Mouse (Mus musculus) granulocyte monocyte progenitor cell, adult 5-6 weeks (primary cell): ENCODE results near the gene Dok7. TPM values are rescaled to one million over a fixed set of nuclear protein-coding genes. Genes with fewer than 3 reads are reported as not detected.

Source experiments
- ATAC-seq: replicated peaks from 2 replicates; pipeline ENCODE4 v1.8.0; 2016; ENCODE audit warnings: mild to moderate bottlenecking, moderate TSS enrichment, inconsistent platforms; ENCODE audit not compliant: poor library complexity, severe bottlenecking
- total RNA-seq, 2 experiments: library from RNA; stranded (forward) in 1 of 2; stranded (reverse) in 1 of 2; fragments of 200-712, 200-1000 nt in 1 of 2; fragments of >200 nt in 1 of 2; fragmentation: Nextera tagmentation in 1 of 2; gene quantifications; 2 replicates each; pipeline ENCODE4 v1.2.3; 2014 to 2017

The Dok7 gene
- total RNA-seq, 2 experiments from 2014 or later, result not detected

GRCm38 (mm10) chr5:35104960-35105921 is 48.7 kb downstream of the Dok7 start, which contains the start of gene Lrpap1:
Gene Lrpap1, minus strand, starts transcription at chr5:35105766.
- ATAC-seq, result peak; percentile 63

DNA sequence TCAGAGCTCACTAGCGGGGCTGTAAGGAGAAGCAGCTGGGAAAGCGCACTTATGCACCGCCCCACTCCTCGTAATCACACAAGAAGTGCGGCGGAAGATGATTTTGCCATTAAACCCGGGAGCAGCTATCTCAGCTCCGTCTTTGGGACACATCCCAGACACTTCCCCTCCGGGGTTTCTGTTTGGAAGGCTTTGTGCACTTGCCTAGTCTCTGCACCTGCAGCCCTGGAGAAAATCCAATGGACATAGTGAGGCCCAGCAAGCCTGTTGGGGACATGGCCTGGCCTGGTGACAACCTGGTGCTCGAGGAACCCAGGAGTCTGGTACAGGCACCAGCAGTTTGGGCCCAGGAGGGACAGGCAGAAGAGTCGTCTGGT is 49.3 kb downstream of the Dok7 start:
- ATAC-seq, result no peak

DNA sequence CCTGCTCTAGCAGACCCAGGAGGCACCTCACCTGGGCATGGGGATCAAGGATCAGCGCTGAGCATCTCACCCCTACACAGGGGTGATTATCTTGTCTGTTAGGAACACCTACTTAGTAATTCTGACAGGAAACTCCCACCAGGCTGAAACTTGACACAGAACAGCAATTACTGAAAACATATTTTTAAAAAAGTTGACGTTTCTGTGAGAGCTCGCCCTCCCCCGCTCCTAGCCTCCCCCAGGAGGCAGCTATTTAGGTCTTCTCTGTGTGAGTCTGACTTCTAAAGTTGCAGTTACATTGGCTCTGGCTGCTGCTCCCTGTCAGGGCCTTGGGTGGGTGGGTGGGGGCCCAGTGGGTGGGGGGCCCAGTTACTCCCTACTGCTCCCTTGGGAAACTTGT is 55.9 kb downstream of the Dok7 start:
- ATAC-seq, result no peak

DNA sequence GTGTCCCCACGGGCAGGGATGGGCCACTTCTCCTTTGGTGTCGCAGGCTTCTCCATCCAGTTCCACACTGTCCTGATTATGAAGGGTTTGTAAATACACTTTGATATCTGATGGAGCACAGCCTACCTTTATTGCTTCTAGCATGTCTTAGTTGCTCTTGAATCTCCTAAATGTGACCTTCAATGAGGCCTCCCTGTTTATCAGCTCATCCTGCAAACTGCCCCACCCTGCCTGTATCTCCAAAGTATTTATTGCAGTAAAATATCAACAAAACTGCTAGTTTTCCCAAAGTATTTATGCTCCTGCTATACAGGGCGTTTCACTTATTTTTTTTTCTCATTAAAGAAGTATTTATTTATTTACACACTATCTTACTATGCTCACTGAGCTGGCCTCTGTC is 59.4 kb downstream of the Dok7 start:
- ATAC-seq, result no peak

DNA sequence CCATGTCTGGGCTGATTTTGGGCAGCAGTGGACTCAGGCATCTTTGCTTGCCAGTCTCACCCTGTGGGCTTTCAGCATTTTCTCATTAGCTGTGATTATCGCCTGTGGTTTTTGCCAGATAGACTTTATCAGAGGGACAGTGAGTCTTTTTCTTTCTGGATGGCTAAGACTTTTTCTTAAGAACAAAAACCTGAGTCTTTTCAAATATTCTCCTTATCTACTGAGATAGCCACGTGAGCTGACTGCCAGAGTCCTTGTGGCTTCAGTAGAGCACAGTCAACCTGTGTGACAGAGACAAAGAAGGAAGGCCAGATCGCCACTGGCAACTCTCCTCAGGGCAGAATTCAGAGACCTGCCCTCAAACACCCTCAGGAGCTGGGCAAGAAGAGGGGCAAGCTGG is 61.1 kb downstream of the Dok7 start:
- ATAC-seq, result no peak

- ATAC-seq, result no peak
Measured at GRCm38 (mm10) chr5:35118418-35118817, 61.9 kb downstream of the Dok7 start.

- ATAC-seq, result no peak
Measured at GRCm38 (mm10) chr5:35120024-35120423, 63.5 kb downstream of the Dok7 start.

DNA sequence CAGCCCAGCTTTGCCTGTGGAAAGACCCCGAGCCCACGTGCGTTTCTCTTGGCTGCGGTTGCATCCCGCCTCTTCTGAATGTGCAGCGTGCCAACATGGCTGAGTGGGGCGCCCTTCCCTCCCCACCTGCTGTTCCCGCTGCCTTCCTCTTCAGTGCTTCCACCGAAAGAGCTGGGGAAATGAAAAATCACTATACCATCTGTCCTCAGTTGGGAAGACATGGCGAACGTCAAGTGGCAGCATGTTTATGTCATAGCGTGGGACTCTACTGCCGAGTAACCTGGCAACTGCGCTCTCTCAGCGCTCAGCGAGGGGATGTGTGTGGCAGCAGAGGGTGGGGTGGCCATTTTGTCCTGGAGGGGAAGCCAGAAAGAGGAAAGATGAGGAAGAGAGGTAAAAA is 72.6 kb downstream of the Dok7 start:
- no peak for ATAC-seq

DNA sequence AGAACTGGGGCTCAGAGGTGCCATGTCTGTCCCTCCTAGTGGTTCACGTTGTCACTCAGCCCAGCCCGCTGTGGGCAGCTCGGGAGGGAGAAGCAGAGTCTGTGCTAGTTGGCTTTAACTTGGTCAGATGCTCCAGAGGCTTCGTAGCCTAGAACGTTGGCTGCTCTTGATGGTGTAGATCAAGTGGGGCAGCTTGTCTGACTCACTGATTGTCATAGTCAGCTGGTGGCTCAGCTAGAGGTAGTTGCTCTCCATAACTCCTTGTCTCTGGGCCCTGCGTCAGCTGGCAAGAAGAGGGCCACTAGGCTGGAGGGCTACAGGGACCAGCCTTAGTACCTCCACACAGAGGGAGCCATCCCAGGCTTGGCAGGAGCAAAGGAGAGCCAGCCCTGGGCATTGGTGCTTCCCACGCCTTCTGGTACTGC is 73.2 kb downstream of the Dok7 start:
- no peak for ATAC-seq

DNA sequence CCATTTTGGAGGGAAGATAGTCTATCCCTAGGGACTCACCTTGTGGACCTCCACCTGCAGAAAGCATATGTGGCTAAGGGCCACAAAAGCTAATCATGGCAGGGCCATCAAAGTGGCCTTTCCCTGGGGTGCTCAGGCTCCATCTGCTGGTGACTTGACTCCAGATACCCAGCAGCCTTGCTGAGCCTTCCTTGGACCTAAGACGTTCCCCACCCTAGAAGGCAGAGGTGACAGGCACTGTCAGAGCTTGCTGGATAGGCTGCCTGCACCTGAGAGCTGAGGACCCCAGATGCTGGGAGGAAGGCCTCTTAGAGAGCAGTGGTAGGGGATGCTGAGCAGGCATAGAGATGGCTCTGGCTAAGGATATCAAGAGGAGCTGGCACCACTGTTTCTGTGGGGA is 74.7 kb downstream of the Dok7 start:
- ATAC-seq, result no peak

DNA sequence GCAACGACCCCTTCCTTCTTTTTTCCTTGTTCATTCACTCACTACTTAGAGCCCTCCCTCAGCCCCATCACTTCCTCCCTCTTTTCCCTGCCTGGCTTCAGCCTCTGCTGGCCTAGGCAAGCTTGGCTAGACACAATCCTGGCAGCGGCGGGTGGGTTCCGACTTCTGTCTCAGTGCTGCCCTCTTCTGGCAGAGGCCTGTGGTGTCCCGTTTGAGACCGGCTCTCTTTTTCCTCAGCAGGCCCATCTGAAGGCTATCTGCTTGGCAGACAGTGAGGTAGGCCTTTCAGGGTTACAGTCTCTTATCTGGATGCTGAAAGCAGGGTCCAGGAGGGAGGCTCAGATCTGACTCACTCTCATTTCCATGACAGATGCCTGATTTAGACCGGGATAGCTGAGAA is 75.2 kb downstream of the Dok7 start:
- ATAC-seq, result peak; percentile 91

DNA sequence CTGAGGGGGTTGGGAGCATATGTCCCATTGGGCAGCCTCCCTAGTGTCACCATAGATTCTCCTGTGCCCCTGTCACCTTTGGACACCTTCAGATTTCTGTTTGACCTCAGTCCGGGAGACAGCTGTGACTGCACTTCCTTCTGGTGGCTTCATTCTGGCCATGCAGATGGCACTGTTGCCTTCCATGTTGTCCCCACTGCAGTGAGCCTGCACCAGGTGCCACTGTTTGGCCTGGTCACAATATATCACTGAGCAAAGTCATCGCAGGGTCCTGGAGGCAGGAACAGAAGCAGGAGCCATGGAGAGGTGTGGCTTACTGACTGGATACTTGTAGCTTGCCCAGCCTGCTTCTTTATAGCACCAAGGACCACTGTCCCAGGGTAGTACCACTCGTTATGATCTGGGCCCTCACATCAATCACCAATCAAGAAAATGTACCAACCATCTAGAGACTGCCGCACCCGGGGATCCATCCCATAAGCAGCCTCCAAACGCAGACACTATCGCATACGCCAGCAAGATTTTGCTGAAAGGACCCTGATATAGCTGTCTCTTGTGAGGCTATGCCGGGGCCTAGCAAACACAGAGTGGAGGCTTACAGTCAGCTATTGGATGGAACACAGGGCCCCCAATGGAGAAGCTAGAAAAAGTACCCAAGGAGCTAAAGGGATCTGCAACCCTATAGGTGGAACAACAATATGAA is 75.9 kb downstream of the Dok7 start:
- ATAC-seq, result no peak

DNA sequence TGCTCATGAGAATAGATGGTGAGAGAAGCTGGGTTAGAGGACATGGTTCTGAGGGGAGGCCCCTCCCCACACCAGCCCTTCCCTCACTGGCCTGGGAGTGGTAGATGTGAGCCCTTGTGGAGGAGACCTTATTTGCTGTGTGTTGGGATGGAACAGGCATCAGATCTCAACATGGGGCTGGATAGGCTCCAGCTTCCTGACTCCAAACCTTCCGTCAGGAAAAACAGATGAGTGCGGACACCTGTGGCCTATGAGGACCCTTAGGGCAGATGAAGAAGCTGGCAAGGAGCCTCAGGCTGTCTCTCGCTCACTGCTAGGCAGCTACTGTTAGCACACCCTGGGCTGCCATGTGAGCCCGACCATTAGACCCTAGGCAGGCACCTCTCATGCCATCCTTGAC is 76.9 kb downstream of the Dok7 start:
- no peak for ATAC-seq

GRCm38 (mm10) chr5:35134286-35134685 is 77.7 kb downstream of the Dok7 start:
- no peak for ATAC-seq

DNA sequence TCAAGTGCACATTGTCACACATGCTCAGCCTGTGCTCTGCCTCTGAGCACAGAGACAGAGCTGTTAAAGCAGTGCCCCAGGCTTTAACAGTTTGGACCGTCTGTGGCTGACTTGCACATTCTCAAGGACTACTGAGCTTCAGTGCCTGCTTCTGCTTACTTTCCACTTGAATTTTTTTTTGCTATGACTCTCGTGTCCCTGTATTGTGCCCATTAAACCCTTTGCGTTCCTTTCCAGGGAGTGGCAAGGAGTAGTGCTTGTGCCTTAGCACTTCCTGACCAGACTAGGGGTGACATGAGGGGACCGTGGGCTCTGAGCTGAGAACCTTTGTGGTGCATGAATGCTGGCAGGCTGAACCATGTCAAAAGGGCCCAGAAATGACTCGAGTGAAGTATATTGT is 79.3 kb downstream of the Dok7 start:
- no peak for ATAC-seq

Other genes with a start within 250 kb of the Dok7 start
- 0.96 and 1.6 TPM in 2 replicates for gene Msantd1, start 148.8 kb upstream of the Dok7 start, total RNA-seq (2014; fragmentation: Nextera tagmentation)
- gene Msantd1, start 148.8 kb upstream of the Dok7 start, total RNA-seq (2017), result 0.30 TPM in 1 of 2 replicates, not detected in the other
- gene Rgs12, start 107.3 kb upstream of the Dok7 start, total RNA-seq (2014; fragmentation: Nextera tagmentation), result 19.6 and 20.9 TPM in 2 replicates
- gene Rgs12, start 107.3 kb upstream of the Dok7 start, total RNA-seq (2017), result 11.9 and 16.0 TPM in 2 replicates
- 1.2 TPM in 1 of 2 replicates, not detected in the other for gene Hgfac, start 15.3 kb upstream of the Dok7 start, total RNA-seq (2014; fragmentation: Nextera tagmentation)
- 0.15 TPM in 1 of 2 replicates, not detected in the other for gene Hgfac, start 15.3 kb upstream of the Dok7 start, total RNA-seq (2017)
- 38.0 and 71.5 TPM in 2 replicates for gene Lrpap1, start 49.0 kb downstream of the Dok7 start, total RNA-seq (2014; fragmentation: Nextera tagmentation)
- gene Lrpap1, start 49.0 kb downstream of the Dok7 start, total RNA-seq (2017), result 65.8 and 70.9 TPM in 2 replicates
- gene Adra2c, start 221.6 kb downstream of the Dok7 start, total RNA-seq (2014; fragmentation: Nextera tagmentation), result not detected in 2 replicates
- gene Adra2c, start 221.6 kb downstream of the Dok7 start, total RNA-seq (2017), result not detected in 2 replicates